Mouse (Mus musculus) embryo, embryonic 10 days (tissue): ENCODE results near the gene Dyrk1a.

ENCODE experiments used
- DNase-seq: peaks from one replicate; pipeline ENCODE4 v3.0.0-alpha.2; 2015; ENCODE audit warnings: low spot score

The Dyrk1a gene

GRCm38 (mm10) chr16:94717051-94717450 is 147.2 kb downstream of the Dyrk1a start:
- no peak for DNase-seq

GRCm38 (mm10) chr16:94718919-94719318 is 149.1 kb downstream of the Dyrk1a start:
- no peak for DNase-seq

GRCm38 (mm10) chr16:94719488-94719887 is 149.7 kb downstream of the Dyrk1a start:
- DNase-seq, result no peak

GRCm38 (mm10) chr16:94720476-94721153 is 150.8 kb downstream of the Dyrk1a start:
- DNase-seq, result no peak

GRCm38 (mm10) chr16:94721549-94722006 is 151.8 kb downstream of the Dyrk1a start:
- DNase-seq, result no peak

- no peak for DNase-seq
Measured at GRCm38 (mm10) chr16:94722936-94723335, 153.1 kb downstream of the Dyrk1a start.

- peak; percentile 96 for DNase-seq
Measured at GRCm38 (mm10) chr16:94724061-94724596, 154.3 kb downstream of the Dyrk1a start.

- DNase-seq, result peak; percentile 49
Measured at GRCm38 (mm10) chr16:94724747-94725211, 155.0 kb downstream of the Dyrk1a start.

GRCm38 (mm10) chr16:94729236-94729635 is 159.4 kb downstream of the Dyrk1a start:
- DNase-seq, result no peak

- DNase-seq, result no peak
Measured at GRCm38 (mm10) chr16:94731027-94731426, 161.2 kb downstream of the Dyrk1a start.

- no peak for DNase-seq
Measured at GRCm38 (mm10) chr16:94735472-94735871, 165.7 kb downstream of the Dyrk1a start.

GRCm38 (mm10) chr16:94736462-94737358 is 166.9 kb downstream of the Dyrk1a start:
- DNase-seq, result no peak

GRCm38 (mm10) chr16:94737359-94737687 is 167.5 kb downstream of the Dyrk1a start:
- no peak for DNase-seq

- DNase-seq, result peak; percentile 81
Measured at GRCm38 (mm10) chr16:94743853-94744501, 174.2 kb downstream of the Dyrk1a start.

GRCm38 (mm10) chr16:94745016-94745415 is 175.2 kb downstream of the Dyrk1a start:
- DNase-seq, result no peak
